8 mouse cellular contexts compared by ENCODE assay signal in the genomic region with DNA sequence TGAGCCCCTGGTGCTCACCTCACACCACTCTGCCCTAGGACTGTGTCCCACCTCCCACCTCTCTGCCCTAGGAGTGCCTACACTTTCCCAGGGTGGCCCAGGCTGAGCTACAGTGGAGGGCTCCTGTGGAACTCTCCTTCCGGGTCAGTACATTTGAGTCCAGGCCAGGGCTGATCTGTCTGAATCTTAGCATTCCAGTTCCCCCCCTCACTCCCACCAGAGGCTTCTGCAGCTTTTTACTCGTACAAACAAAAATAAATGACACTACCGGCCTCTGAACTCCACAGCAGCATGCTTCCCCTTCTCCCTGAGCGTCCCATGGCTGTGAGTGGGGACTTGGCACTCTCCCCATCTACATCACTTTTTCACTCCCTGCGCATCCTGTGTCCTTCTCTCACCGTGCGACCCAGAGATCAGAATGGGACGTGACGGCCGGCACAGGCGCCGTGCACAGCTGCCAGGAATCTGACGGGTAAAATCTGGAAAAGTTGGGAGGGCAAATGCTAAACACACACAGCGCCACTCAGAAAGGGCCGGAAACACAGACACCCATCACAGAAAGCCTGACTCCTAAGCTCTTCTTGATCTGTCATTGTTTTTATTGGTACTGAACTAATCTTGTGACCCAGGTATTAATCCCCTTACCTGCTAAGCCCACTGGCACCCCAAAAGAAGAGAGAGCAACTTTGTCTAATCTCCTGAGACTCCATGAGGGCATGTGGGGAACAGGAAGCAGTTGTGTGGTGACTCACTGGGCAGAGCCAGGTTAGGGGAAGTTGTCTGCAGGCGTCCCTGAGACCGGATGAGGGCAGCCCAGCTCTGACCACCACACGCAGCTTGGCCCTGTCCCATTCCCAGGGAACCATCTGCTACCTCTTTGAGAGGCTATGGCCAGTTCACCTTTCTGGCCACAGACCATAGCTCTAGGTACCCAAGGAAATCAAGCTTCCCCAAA. TPM values are rescaled to one million over a fixed set of nuclear protein-coding genes. Genes with fewer than 3 reads are reported as not detected.
DNase-seq lines count a peak whose midpoint lies in the region; ATAC-seq and TF ChIP-seq lines count a peak whose summit lies in the region.

No protein-coding gene starts in this region.

- TF ChIP-seq POLR2A in CH12.LX (IDR thresholded peaks at IDR 0.05; ENCODE audit: low read depth, low read length) = no peak

- no peak overlapping the region for H3K4me3 ChIP-seq in forebrain, embryonic 10.5 days
- H3K4me3 ChIP-seq in forebrain, embryonic 11.5 days (ENCODE audit: low read depth, low read length) = no peak overlapping the region
- H3K4me3 ChIP-seq in CH12.LX (replicated peaks in 1 of 3; ENCODE audit: low read depth in 2 of 3, low read length in 2 of 3, poor library complexity in 1 of 3) = peak overlapping the region; percentile 16 to 45 (median 26)

- no peak overlapping the region for H3K4me2 ChIP-seq in forebrain, embryonic 11.5 days (ENCODE audit: low read depth, low read length, severe bottlenecking)
- 0 out of 2 replicates have a peak overlapping the region, but pooled peaks have one; percentile 0 for H3K4me2 ChIP-seq in CH12.LX (ENCODE audit: insufficient read depth, low read depth, poor library complexity, severe bottlenecking)

- peak overlapping the region; percentile 16; the same call in 1 of the 2 replicates for H3K27ac ChIP-seq in forebrain, embryonic 10.5 days
- H3K27ac ChIP-seq in forebrain, embryonic 11.5 days (ENCODE audit: low read depth, low read length) = no peak overlapping the region
- peak overlapping the region; percentile 48 for H3K27ac ChIP-seq in CH12.LX (ENCODE audit: insufficient read depth, low read depth)

- WGBS in forebrain, embryonic 10.5 days = 84% methylated on average over 18 of the region's 18 CpGs
- 85% methylated on average over 18 of the region's 18 CpGs for WGBS in forebrain, embryonic 11.5 days

- in situ Hi-C loops in CH12.LX (cut with MboI; ENCODE audit: low pct_ligation_motif_present, low pct_unique_long_range_greater_than_20kb, low sequenced_read_pairs) = loop anchor here (25.0 kb wide), 1 partner anchor 516 kb away; a partner anchor contains a TSS

- TF ChIP-seq RAD21 in CH12.LX (IDR thresholded peaks at IDR 0.05; ENCODE audit: low read depth, low read length) = no peak

- ATAC-seq in forebrain, embryonic 11.5 days (replicated peaks; ENCODE audit: low FRiP score) = no peak
- no peak for ATAC-seq in activated CD4-positive, CD25-positive, alpha-beta regulatory T cell, adult 4 months

- peak; percentile 47; the same call in 1 of the 2 replicates for TF ChIP-seq EP300 in CH12.LX (IDR thresholded peaks at IDR 0.05; ENCODE audit: low read length)

- dilution Hi-C loops in CH12.LX (cut with MboI; ENCODE audit: extremely low pct_ligation_motif_present, extremely low pct_unique_long_range_greater_than_20kb, low sequenced_read_pairs) = no loop called here

- peaks cover 22% of the 10 kb centered on the region for H3K4me1 ChIP-seq in forebrain, embryonic 10.5 days
- no peaks in the 10 kb centered on the region for H3K4me1 ChIP-seq in forebrain, embryonic 11.5 days (replicated peaks; ENCODE audit: control insufficient read depth, insufficient read depth, low read length)
- peaks cover 17 to 64% of the 10 kb centered on the region in 2 experiments for H3K4me1 ChIP-seq in CH12.LX (ENCODE audit: control insufficient read depth in 1 of 2, insufficient read depth in 2 of 2)

- TF ChIP-seq CTCF in CH12.LX (conservative IDR thresholded peaks at IDR 0.05 in 1 of 2, IDR thresholded peaks at IDR 0.05 in 1 of 2; ENCODE audit: low read depth in 2 of 2, low read length in 2 of 2) = no peak

- no peaks in the 10 kb centered on the region for H3K79me2 ChIP-seq in CH12.LX (replicated peaks; ENCODE audit: control insufficient read depth, extremely low read depth, insufficient read depth, poor library complexity, severe bottlenecking)

- no peak overlapping the region for H3K9ac ChIP-seq in forebrain, embryonic 11.5 days (ENCODE audit: low read length)
- no peak overlapping the region for H3K9ac ChIP-seq in CH12.LX (ENCODE audit: insufficient read depth, low read depth)

- no peaks in the 10 kb centered on the region for H3K27me3 ChIP-seq in forebrain, embryonic 10.5 days (ENCODE audit: poor library complexity, severe bottlenecking)
- H3K27me3 ChIP-seq in forebrain, embryonic 11.5 days (ENCODE audit: control insufficient read depth, insufficient read depth, low read length) = no peaks in the 10 kb centered on the region
- H3K27me3 ChIP-seq in CH12.LX (replicated peaks) = no peaks in the 10 kb centered on the region
- H3K27me3 ChIP-seq in splenic B cell, adult 2 months (ENCODE audit: control insufficient read depth, insufficient read depth, low read length, poor library complexity, severe bottlenecking) = no peaks in the 10 kb centered on the region

- H3K36me3 ChIP-seq in forebrain, embryonic 10.5 days (replicated peaks) = peaks cover 59% of the 10 kb centered on the region
- peaks cover 3% of the 10 kb centered on the region; the same call in 1 of the 2 replicates for H3K36me3 ChIP-seq in forebrain, embryonic 11.5 days (ENCODE audit: control insufficient read depth, insufficient read depth, low read length)
- H3K36me3 ChIP-seq in CH12.LX (replicated peaks in 1 of 2; ENCODE audit: control insufficient read depth in 1 of 2, insufficient read depth in 1 of 2, low read length in 1 of 2) = peaks cover 6 to 50% of the 10 kb centered on the region in 2 experiments
- H3K36me3 ChIP-seq in splenic B cell, adult 2 months (ENCODE audit: control insufficient read depth, insufficient read depth, low read length, poor library complexity, severe bottlenecking) = peaks cover 3% of the 10 kb centered on the region

- no peak for DNase-seq in forebrain, embryonic 10.5 days (ENCODE audit: extremely low spot score, low spot score)
- DNase-seq in forebrain, embryonic 11.5 days (ENCODE audit: low spot score) = no peak
- DNase-seq in CH12.LX (ENCODE audit: extremely low read depth) = peak; percentile 75
- DNase-seq in heart, adult 8-10 months (ENCODE audit: low spot score) = peak; percentile 60
- peak; percentile 79 for DNase-seq in kidney, postnatal 14 days
- peak; percentile 37 for DNase-seq in splenic B cell, adult 2 months (ENCODE audit: low read depth, low spot score)
- DNase-seq in right cerebral cortex, postnatal 14 days = no peak

- no peaks in the 10 kb centered on the region for H3K9me3 ChIP-seq in forebrain, embryonic 10.5 days
- no peaks in the 10 kb centered on the region for H3K9me3 ChIP-seq in forebrain, embryonic 11.5 days (ENCODE audit: control insufficient read depth, low read length)
- H3K9me3 ChIP-seq in CH12.LX (replicated peaks; ENCODE audit: low read length) = no peaks in the 10 kb centered on the region

TF ChIP-seq in CH12.LX, 34 proteins besides CTCF, POLR2A, EP300 and RAD21:
- TF ChIP-seq JUND (conservative IDR thresholded peaks at IDR 0.05; ENCODE audit: low read depth, low read length) (no peak; the same call in 1 of the 2 replicates), CHD2 (IDR thresholded peaks at IDR 0.05; ENCODE audit: low read length) (no peak), ELF1 (IDR thresholded peaks at IDR 0.05; ENCODE audit: low read depth, low read length) (peak; percentile 62), HCFC1 (IDR thresholded peaks at IDR 0.05; ENCODE audit: low read depth, low read length) (peak; percentile 38; the same call in 1 of the 2 replicates), ETS1 (conservative IDR thresholded peaks at IDR 0.05; ENCODE audit: low read depth, low read length) (peak; percentile 54; the same call in 1 of the 2 replicates), TCF12 (IDR thresholded peaks at IDR 0.05; ENCODE audit: low read depth, low read length) (0 out of 2 replicates have a peak, but pooled peaks have one; percentile 42)

RNA-seq across cellular contexts. Expression of a gene that starts 16.4 kb away (rescaled TPM):
- polyA plus RNA-seq in forebrain, embryonic 10.5 days (2016; fragmentation: Nextera tagmentation; extraction: Ambion mirVana) = 0.12 and 0.21 TPM in 2 replicates
- polyA plus RNA-seq in forebrain, embryonic 11.5 days (2014; fragmentation: Nextera tagmentation; extraction: Ambion mirVana) = 0.86 and 1.1 TPM in 2 replicates
- total RNA-seq in CH12.LX (2012; rRNA removed) = 6.4 and 9.6 TPM in 2 replicates
- total RNA-seq in CH12.LX (2014; rRNA removed) = 2.8 and 2.9 TPM in 2 replicates
- polyA plus RNA-seq in CH12.LX (2012; ENCODE audit: insufficient read length, low read depth) = 4.3 and 5.7 TPM in 2 replicates
- 10 to 100 TPM in 3 of 4 experiments, 1 to 10 TPM in 1; 7.6 to 19.4 (median 16.8) TPM for total RNA-seq in heart, adult 8-10 months (2022)
- polyA plus RNA-seq in activated CD4-positive, CD25-positive, alpha-beta regulatory T cell, adult 4 months (2017; shearing (Covaris generic)) = under 1 TPM in 1 of 2 experiments, not detected in 1; 0.38 TPM

RNA-seq across cellular contexts. Expression of a gene that starts 25.8 kb away (rescaled TPM):
- 33.6 and 34.0 TPM in 2 replicates for polyA plus RNA-seq in forebrain, embryonic 10.5 days (2016; fragmentation: Nextera tagmentation; extraction: Ambion mirVana)
- polyA plus RNA-seq in forebrain, embryonic 11.5 days (2014; fragmentation: Nextera tagmentation; extraction: Ambion mirVana) = 32.7 and 34.4 TPM in 2 replicates
- total RNA-seq in CH12.LX (2012; rRNA removed) = 20.7 and 28.4 TPM in 2 replicates
- total RNA-seq in CH12.LX (2014; rRNA removed) = 68.4 and 86.9 TPM in 2 replicates
- polyA plus RNA-seq in CH12.LX (2012; ENCODE audit: insufficient read length, low read depth) = 28.6 and 32.1 TPM in 2 replicates
- 1 to 10 TPM; 5.6 to 6.9 (median 5.9) TPM for total RNA-seq in heart, adult 8-10 months (2022)
- polyA plus RNA-seq in activated CD4-positive, CD25-positive, alpha-beta regulatory T cell, adult 4 months (2017; shearing (Covaris generic)) = 10 to 100 TPM; 28.4 to 32.8 TPM

RNA-seq across cellular contexts. Expression of a gene that starts 38.2 kb away (rescaled TPM):
- 29.5 TPM in 2 replicates for polyA plus RNA-seq in forebrain, embryonic 10.5 days (2016; fragmentation: Nextera tagmentation; extraction: Ambion mirVana)
- polyA plus RNA-seq in forebrain, embryonic 11.5 days (2014; fragmentation: Nextera tagmentation; extraction: Ambion mirVana) = 21.8 and 24.0 TPM in 2 replicates
- 47.7 and 50.6 TPM in 2 replicates for total RNA-seq in CH12.LX (2012; rRNA removed)
- 56.4 and 57.0 TPM in 2 replicates for total RNA-seq in CH12.LX (2014; rRNA removed)
- polyA plus RNA-seq in CH12.LX (2012; ENCODE audit: insufficient read length, low read depth) = 50.9 and 54.7 TPM in 2 replicates
- 10 to 100 TPM in 2 of 4 experiments, 1 to 10 TPM in 2; 8.1 to 11.2 (median 9.7) TPM for total RNA-seq in heart, adult 8-10 months (2022)
- 1 to 10 TPM; 8.3 to 9.6 TPM for polyA plus RNA-seq in activated CD4-positive, CD25-positive, alpha-beta regulatory T cell, adult 4 months (2017; shearing (Covaris generic))

RNA-seq across cellular contexts. Expression of a gene that starts 40.7 kb away (rescaled TPM):
- 1.1 and 1.3 TPM in 2 replicates for polyA plus RNA-seq in forebrain, embryonic 10.5 days (2016; fragmentation: Nextera tagmentation; extraction: Ambion mirVana)
- 1.0 and 1.1 TPM in 2 replicates for polyA plus RNA-seq in forebrain, embryonic 11.5 days (2014; fragmentation: Nextera tagmentation; extraction: Ambion mirVana)
- 0.04 TPM in 2 replicates for total RNA-seq in CH12.LX (2012; rRNA removed)
- 0.08 TPM in 1 of 2 replicates, not detected in the other for total RNA-seq in CH12.LX (2014; rRNA removed)
- polyA plus RNA-seq in CH12.LX (2012; ENCODE audit: insufficient read length, low read depth) = 0.09 and 0.11 TPM in 2 replicates
- total RNA-seq in heart, adult 8-10 months (2022) = 1 to 10 TPM; 5.2 to 7.9 (median 6.8) TPM
- 1 to 10 TPM; 1.6 to 1.8 TPM for polyA plus RNA-seq in activated CD4-positive, CD25-positive, alpha-beta regulatory T cell, adult 4 months (2017; shearing (Covaris generic))

Comparison
In these comparisons a context has a peak if more than half of its experiments do, and no peak if none do; other contexts are left out.
1. DNase-seq: peak in CH12.LX (single experiment), heart, adult 8-10 months (single experiment), kidney, postnatal 14 days (single experiment) and splenic B cell, adult 2 months (single experiment); none in forebrain, embryonic 10.5 days (single experiment), forebrain, embryonic 11.5 days (single experiment) and right cerebral cortex, postnatal 14 days (single experiment).
2. H3K4me3 ChIP-seq: peak in CH12.LX (3 of 3); none in forebrain, embryonic 10.5 days (single experiment) and forebrain, embryonic 11.5 days (single experiment).